Mouse (Mus musculus): ENCODE measurements around the gene Pde4b.

DNA sequence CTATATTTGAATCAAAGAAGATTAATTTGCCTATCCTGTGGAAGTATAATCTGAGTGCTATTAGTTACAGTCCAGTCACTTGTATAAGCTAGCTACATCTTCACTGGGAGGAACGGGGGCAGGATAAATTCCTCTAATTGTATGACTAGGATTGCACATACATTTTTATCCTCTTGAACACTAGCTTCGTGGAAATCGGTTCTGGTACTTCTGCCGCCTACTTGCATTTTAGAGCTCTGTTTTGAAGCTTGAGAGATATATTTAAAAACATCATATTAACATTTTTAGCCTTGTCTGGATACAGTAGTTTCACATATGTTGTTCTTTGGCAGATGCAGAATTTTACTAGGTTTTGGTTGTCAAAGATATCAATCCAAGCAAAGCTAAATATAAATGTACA is 310.0 kb downstream of the Pde4b start:
- no peak for TF ChIP-seq MYOD1 (IDR thresholded peaks at IDR 0.05; ENCODE audit: control insufficient read depth in 1 of 3, insufficient read length in 2 of 3, low read depth in 2 of 3)
- no peak for TF ChIP-seq TCF12 (IDR thresholded peaks at IDR 0.05; ENCODE audit: insufficient read depth, poor library complexity, severe bottlenecking)
- TF ChIP-seq POLR2A (IDR thresholded peaks at IDR 0.05; ENCODE audit: insufficient read length, low read depth) = no peak
- no peak for TF ChIP-seq CEBPB (IDR thresholded peaks at IDR 0.05; ENCODE audit: insufficient read depth, poor library complexity, severe bottlenecking)

All from myocyte (in vitro differentiated cells).